Mouse (Mus musculus) CD4-positive, CD25-positive, alpha-beta regulatory T cell, adult 9 weeks (primary cell): ENCODE results near the gene Cyp2j5. TPM values are rescaled to one million over a fixed set of nuclear protein-coding genes. Genes with fewer than 3 reads are reported as not detected.

Experiments used
- polyA plus RNA-seq: library from polyadenylated mRNA; unstranded; fragments of 100-300 nt; shearing (Covaris generic); gene quantifications from one replicate; pipeline ENCODE4 v1.2.1, GENCODE M21; 2017

Gene Cyp2j5
- not detected for polyA plus RNA-seq

GRCm38 (mm10) chr4:96663991-96664390 lies at the start of gene Cyp2j5:
Gene Cyp2j5 (minus strand): TSS chr4:96664154.

GRCm38 (mm10) chr4:96590911-96591790 lies 72.8 kb downstream of the Cyp2j5 start, which contains the start of gene Cyp2j9:
Gene Cyp2j9 (minus strand): TSS chr4:96591578.

Other genes with a start within 250 kb of the Cyp2j5 start
- gene Cyp2j8, start 156.8 kb downstream of the Cyp2j5 start, polyA plus RNA-seq = not detected
- not detected for gene Cyp2j6, start 110.5 kb downstream of the Cyp2j5 start, polyA plus RNA-seq
- gene Cyp2j9, start 72.6 kb downstream of the Cyp2j5 start, polyA plus RNA-seq = not detected
- not detected for gene Gm12695, start 121.0 kb upstream of the Cyp2j5 start, polyA plus RNA-seq